Mouse (Mus musculus) liver, embryonic 15.5 days (tissue): ENCODE results near the gene Igll1. TPM values are rescaled to one million over a fixed set of nuclear protein-coding genes. Genes with fewer than 3 reads are reported as not detected.

ENCODE experiments used
- ATAC-seq: fragments of 200-750 bp; cut with Nextera tagmentation; 2 replicates; pipeline ENCODE4 v1.8.0; 2017; ENCODE audit warnings: moderate number of reproducible peaks, mild to moderate bottlenecking, moderate library complexity; ENCODE audit not compliant: insufficient read depth
- H3K27ac ChIP-seq: fragments of 300-500 bp; sonication (generic); replicated peaks from 2 replicates; pipeline ENCODE4 v1.5.1; 2015; ENCODE audit warnings: mild to moderate bottlenecking, inconsistent platforms
- H3K27me3 ChIP-seq: fragments of 300-500 bp; sonication (generic); 2 replicates; pipeline ENCODE4 v1.6.1; 2015; ENCODE audit warnings: mild to moderate bottlenecking, inconsistent platforms
- H3K36me3 ChIP-seq: fragments of 300-500 bp; sonication (generic); replicated peaks from 2 replicates; pipeline ENCODE4 v1.6.1; 2015; ENCODE audit warnings: moderate library complexity, mild to moderate bottlenecking, inconsistent platforms
- H3K4me1 ChIP-seq: fragments of 300-500 bp; sonication (generic); replicated peaks from 2 replicates; pipeline ENCODE4 v1.6.1; 2015; ENCODE audit warnings: inconsistent platforms
- H3K4me2 ChIP-seq: fragments of 300-500 bp; sonication (generic); 2 replicates; pipeline ENCODE4 v1.6.1; 2015; ENCODE audit warnings: moderate library complexity, mild to moderate bottlenecking, inconsistent platforms
- H3K4me3 ChIP-seq: fragments of 300-500 bp; sonication (generic); replicated peaks from 2 replicates; pipeline ENCODE4 v1.5.1; 2015; ENCODE audit warnings: mild to moderate bottlenecking, inconsistent platforms
- H3K9ac ChIP-seq: fragments of 300-500 bp; sonication (generic); 2 replicates; pipeline ENCODE4 v1.6.1; 2015; ENCODE audit warnings: moderate library complexity, mild to moderate bottlenecking, inconsistent platforms
- H3K9me3 ChIP-seq: fragments of 300-500 bp; sonication (generic); replicated peaks from 2 replicates; pipeline ENCODE4 v1.6.1; 2016; ENCODE audit warnings: inconsistent platforms
- WGBS: fragments of 180-500 bp; shearing (Covaris S2); methylation state at CpG from one replicate; pipeline ENCODE4 v1.1.7; 2015; ENCODE audit warnings: mixed read lengths; ENCODE audit not compliant: insufficient replicate concordance; 5-methylcytosine and 5-hydroxymethylcytosine counted together
- polyA plus RNA-seq: library from polyadenylated mRNA; unstranded; fragments of >200 nt; fragmentation: Nextera tagmentation; extraction: Ambion mirVana; gene quantifications from 2 replicates; pipeline ENCODE4 v1.2.1, GENCODE M21; 2015

Igll1 gene
- polyA plus RNA-seq, 1 experiment from 2014 or later = 10.3 TPM

DNA sequence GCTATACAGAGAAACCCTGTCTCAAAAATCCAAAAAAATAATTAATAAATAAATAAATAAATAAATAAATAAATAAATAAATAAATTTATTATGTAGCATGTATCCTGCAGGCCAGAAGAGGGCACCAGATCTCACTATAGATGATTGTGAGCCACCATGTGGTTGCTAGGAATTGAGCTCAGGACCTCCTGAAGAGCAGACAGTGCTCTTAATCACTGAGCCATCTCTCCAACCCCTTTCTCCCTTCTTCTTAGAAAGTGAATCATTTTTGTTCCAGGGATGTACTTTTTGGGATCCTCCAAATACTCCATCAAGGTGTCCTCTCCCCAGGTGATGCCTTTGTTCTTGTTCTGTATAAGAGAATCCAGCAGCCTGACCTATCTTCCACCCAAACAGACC, 14.6 kb downstream of the Igll1 start:
- Histone ChIP-seq H3K4me2 (no peak overlapping the region), H3K4me3 (no peak overlapping the region), H3K36me3 (no peaks in the 10 kb centered on the region), H3K9me3 (no peaks in the 10 kb centered on the region), H3K4me1 (no peaks in the 10 kb centered on the region), H3K27me3 (no peaks in the 10 kb centered on the region), H3K9ac (no peak overlapping the region), H3K27ac (no peak overlapping the region)
- ATAC-seq = no peak

DNA sequence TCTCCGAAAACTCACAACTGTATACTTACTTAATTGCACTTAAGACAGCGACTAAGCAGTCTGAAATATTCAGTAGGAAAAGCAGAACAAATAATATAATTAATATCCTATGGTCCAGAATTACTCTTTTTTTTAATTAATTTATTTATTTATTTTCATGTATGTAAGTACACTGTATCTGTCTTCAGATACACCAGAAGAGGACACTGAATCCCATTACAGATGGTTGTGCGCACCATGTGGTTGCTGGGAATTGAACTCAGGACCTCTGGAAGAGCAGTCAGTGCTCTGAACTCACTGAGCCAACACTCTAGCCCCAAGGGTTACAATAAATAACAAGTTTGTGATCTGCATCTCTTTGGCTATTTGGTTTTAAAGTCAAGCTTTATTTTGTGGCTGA, 34.1 kb downstream of the Igll1 start:
- Histone ChIP-seq H3K9ac (no peak overlapping the region), H3K4me3 (no peak overlapping the region), H3K4me2 (no peak overlapping the region), H3K9me3 (no peaks in the 10 kb centered on the region), H3K27me3 (no peaks in the 10 kb centered on the region), H3K4me1 (peaks cover 9% of the 10 kb centered on the region), H3K36me3 (no peaks in the 10 kb centered on the region), H3K27ac (no peak overlapping the region)
- 77% methylated on average over 3 of the region's 3 CpGs for WGBS
- ATAC-seq = no peak

DNA sequence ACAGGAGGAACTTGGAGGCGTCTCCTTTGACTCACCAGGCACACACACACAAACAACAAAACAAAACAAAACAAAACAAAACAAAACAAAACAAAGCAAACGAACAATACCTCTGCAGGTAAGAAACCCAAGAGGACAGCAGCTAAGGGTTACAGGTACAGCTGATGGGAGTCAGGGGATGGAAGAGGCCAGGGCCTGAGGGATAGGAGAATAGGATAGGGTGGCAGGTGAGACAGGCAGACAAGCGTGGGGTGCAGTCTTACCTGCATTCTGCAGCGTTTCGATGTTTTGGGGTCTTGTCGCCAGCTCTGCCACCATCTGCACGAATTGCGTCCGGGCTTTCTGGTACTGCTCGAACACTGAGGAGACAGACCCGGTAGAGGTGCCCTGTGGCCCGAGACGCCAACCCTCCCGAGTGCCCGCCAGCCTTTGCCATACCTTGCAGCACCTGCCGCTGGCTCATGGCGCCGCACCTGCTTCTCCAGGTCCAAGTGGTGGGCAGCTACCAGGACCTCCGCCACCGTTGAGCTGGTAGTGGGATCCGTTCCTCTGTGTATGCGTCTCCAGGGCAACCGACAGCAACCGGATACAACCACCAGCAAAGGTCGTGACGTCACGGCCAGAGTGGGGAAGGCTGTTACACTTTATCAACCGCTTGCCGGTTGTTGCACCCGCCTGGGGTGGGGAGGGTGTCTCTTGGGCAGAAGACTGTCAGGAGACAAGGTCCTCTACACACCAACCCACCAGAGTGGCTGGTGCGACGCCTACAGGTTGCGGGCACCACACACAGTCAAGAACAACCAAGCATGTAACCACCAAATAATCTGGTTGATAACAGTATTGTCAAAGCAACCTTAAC, 34.8 kb downstream of the Igll1 start, which contains the start of gene Spag6l:
Gene Spag6l (minus strand): TSS at position 700 of the 859 bp plus-strand sequence.
- H3K4me3 ChIP-seq = peak within 1 kb of the TSS; percentile 51
- no peaks in the 10 kb centered on the region for H3K9me3 ChIP-seq
- H3K27ac ChIP-seq = no peak within 1 kb of the TSS
- no peaks in the 10 kb centered on the region for H3K36me3 ChIP-seq
- no peak within 1 kb of the TSS for H3K9ac ChIP-seq
- H3K4me2 ChIP-seq = peak within 1 kb of the TSS; percentile 81
- H3K4me1 ChIP-seq = peaks cover 9% of the 10 kb centered on the region
- 7% methylated on average over 33 of the region's 33 CpGs for WGBS
- ATAC-seq = peak; percentile 61
- H3K27me3 ChIP-seq = no peaks in the 10 kb centered on the region

DNA sequence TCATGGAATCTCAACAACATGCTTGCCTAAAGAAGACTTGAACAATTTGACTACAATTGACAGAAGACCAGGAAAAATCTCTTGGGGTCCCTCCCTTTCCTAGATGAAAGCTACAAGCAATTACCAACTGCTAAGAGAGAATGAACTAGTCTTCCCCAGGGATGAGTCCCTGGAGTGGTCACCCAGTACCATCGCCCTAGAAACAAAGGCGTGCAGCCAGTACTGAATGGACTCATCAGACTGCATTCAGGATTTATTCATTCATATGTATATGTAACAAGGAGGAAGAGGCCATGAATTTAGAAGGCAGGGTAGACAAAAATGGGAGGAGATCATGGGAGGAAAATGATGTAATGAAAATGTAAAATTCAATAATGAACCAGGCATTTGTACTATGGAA, 37.6 kb downstream of the Igll1 start:
- no peaks in the 10 kb centered on the region for H3K9me3 ChIP-seq
- no peak overlapping the region for H3K4me3 ChIP-seq
- H3K4me1 ChIP-seq = peaks cover 9% of the 10 kb centered on the region
- H3K36me3 ChIP-seq = no peaks in the 10 kb centered on the region
- no peak overlapping the region for H3K9ac ChIP-seq
- WGBS = 82% methylated on average over 2 of the region's 2 CpGs
- H3K4me2 ChIP-seq = no peak overlapping the region
- ATAC-seq = no peak
- no peaks in the 10 kb centered on the region for H3K27me3 ChIP-seq
- H3K27ac ChIP-seq = no peak overlapping the region

DNA sequence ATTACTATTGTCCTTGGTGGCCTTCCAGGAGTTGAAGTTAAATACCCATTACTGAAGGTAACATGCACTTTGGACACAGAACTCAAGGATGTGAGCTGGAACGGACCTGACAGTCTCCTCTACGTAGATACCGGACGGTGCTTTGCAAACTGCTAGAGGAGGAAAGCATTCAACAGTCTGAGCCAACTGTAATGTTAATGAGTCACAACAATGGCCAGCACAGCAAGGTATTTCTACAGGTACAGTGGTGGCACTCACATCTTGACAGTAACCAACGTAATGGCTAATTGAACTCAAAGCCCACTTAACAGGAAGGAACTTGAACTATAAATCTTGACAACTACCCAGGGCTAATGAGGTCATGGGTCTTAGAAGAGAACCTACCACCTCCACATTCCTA, 38.3 kb downstream of the Igll1 start:
- no peak overlapping the region for H3K27ac ChIP-seq
- H3K27me3 ChIP-seq = no peaks in the 10 kb centered on the region
- WGBS = 52% methylated on average over 5 of the region's 5 CpGs
- H3K4me2 ChIP-seq = no peak overlapping the region
- H3K9ac ChIP-seq = no peak overlapping the region
- H3K4me3 ChIP-seq = no peak overlapping the region
- ATAC-seq = no peak
- H3K36me3 ChIP-seq = no peaks in the 10 kb centered on the region
- H3K4me1 ChIP-seq = peaks cover 9% of the 10 kb centered on the region
- H3K9me3 ChIP-seq = no peaks in the 10 kb centered on the region

Other genes with a start within 250 kb of the Igll1 start
- not detected in 2 replicates for gene Olfr19, start 187.6 kb downstream of the Igll1 start, polyA plus RNA-seq
- not detected in 2 replicates for gene Spag6l, start 34.5 kb downstream of the Igll1 start, polyA plus RNA-seq
- 20.3 and 24.5 TPM in 2 replicates for gene Top3b, start 6.8 kb upstream of the Igll1 start, polyA plus RNA-seq
- 6.4 and 8.6 TPM in 2 replicates for gene Vpreb1, start 6.9 kb upstream of the Igll1 start, polyA plus RNA-seq
- gene Ppm1f, start 32.5 kb upstream of the Igll1 start, polyA plus RNA-seq = 6.9 and 7.3 TPM in 2 replicates
- gene Mapk1, start 119.4 kb upstream of the Igll1 start, polyA plus RNA-seq = 80.3 and 82.0 TPM in 2 replicates
- gene Ypel1, start 205.7 kb upstream of the Igll1 start, polyA plus RNA-seq = 1.0 and 1.2 TPM in 2 replicates
- gene Ppil2, start 247.3 kb upstream of the Igll1 start, polyA plus RNA-seq = 57.2 and 57.7 TPM in 2 replicates